Mouse (Mus musculus): Measurements from ENCODE around the gene Selenon. TPM values are rescaled to one million over a fixed set of nuclear protein-coding genes. Genes with fewer than 3 reads are reported as not detected.
A peak's percentile ranks its signal among the peaks of the same experiment; 100 is the strongest.

Gene Selenon
- total and polyA plus RNA-seq, 2 experiments: 0.74 to 2.4 TPM

GRCm38 (mm10) chr4:134575486-134575885 lies 23.5 kb upstream of the Selenon start:
- Histone ChIP-seq H3K36me3 (ENCODE audit: control insufficient read depth, insufficient read depth, low read length) (no peaks in the 10 kb centered on the region), H3K27me3 (ENCODE audit: control insufficient read depth, insufficient read depth, low read length) (no peaks in the 10 kb centered on the region), H3K4me3 (ENCODE audit: insufficient read depth, low read depth, low read length) (no peak overlapping the region), H3K27ac (replicated peaks; ENCODE audit: insufficient read depth, low read depth, low read length) (no peak overlapping the region), H3K79me2 (ENCODE audit: control insufficient read depth, insufficient read depth, low read length) (no peaks in the 10 kb centered on the region), H3K9ac (ENCODE audit: low read depth, low read length) (no peak overlapping the region), H3K4me1 (ENCODE audit: control insufficient read depth, insufficient read depth, low read length) (no peaks in the 10 kb centered on the region)
- 90% methylated on average over 11 of the region's 11 CpGs for WGBS
- no peak for DNase-seq (ENCODE audit: extremely low read depth, low read depth, low spot score)
- TF ChIP-seq CTCF (IDR thresholded peaks at IDR 0.05; ENCODE audit: low read depth, low read length) (no peak), POLR2A (IDR thresholded peaks at IDR 0.05; ENCODE audit: extremely low read depth, insufficient read depth, low read length) (no peak)

GRCm38 (mm10) chr4:134572449-134573300 lies 20.7 kb upstream of the Selenon start:
- WGBS: 80% methylated on average over 24 of the region's 24 CpGs
- Histone ChIP-seq H3K27me3 (ENCODE audit: control insufficient read depth, insufficient read depth, low read length) (no peaks in the 10 kb centered on the region), H3K9ac (ENCODE audit: low read depth, low read length) (no peak overlapping the region), H3K4me1 (ENCODE audit: control insufficient read depth, insufficient read depth, low read length) (no peaks in the 10 kb centered on the region), H3K79me2 (ENCODE audit: control insufficient read depth, insufficient read depth, low read length) (no peaks in the 10 kb centered on the region), H3K27ac (replicated peaks; ENCODE audit: insufficient read depth, low read depth, low read length) (no peak overlapping the region), H3K4me3 (ENCODE audit: insufficient read depth, low read depth, low read length) (no peak overlapping the region), H3K36me3 (ENCODE audit: control insufficient read depth, insufficient read depth, low read length) (no peaks in the 10 kb centered on the region)
- no peak for TF ChIP-seq POLR2A (IDR thresholded peaks at IDR 0.05; ENCODE audit: extremely low read depth, insufficient read depth, low read length)
- TF ChIP-seq CTCF (IDR thresholded peaks at IDR 0.05; ENCODE audit: low read depth, low read length): no peak
- no peak for DNase-seq (ENCODE audit: extremely low read depth, low read depth, low spot score)

- 88% methylated on average over 14 of the region's 14 CpGs for WGBS
Observed at GRCm38 (mm10) chr4:134570704-134571451, 18.9 kb upstream of the Selenon start.

GRCm38 (mm10) chr4:134569831-134570230 lies 17.9 kb upstream of the Selenon start:
- no peak overlapping the region for H3K27ac ChIP-seq (replicated peaks; ENCODE audit: insufficient read depth, low read depth, low read length)
- no peaks in the 10 kb centered on the region for H3K36me3 ChIP-seq (ENCODE audit: control insufficient read depth, insufficient read depth, low read length)
- WGBS: 92% methylated on average over 8 of the region's 8 CpGs
- DNase-seq (ENCODE audit: extremely low read depth, low read depth, low spot score): no peak
- H3K4me1 ChIP-seq (ENCODE audit: control insufficient read depth, insufficient read depth, low read length): no peaks in the 10 kb centered on the region
- H3K79me2 ChIP-seq (ENCODE audit: control insufficient read depth, insufficient read depth, low read length): no peaks in the 10 kb centered on the region
- no peak overlapping the region for H3K9ac ChIP-seq (ENCODE audit: low read depth, low read length)
- H3K4me3 ChIP-seq (ENCODE audit: insufficient read depth, low read depth, low read length): no peak overlapping the region
- no peaks in the 10 kb centered on the region for H3K27me3 ChIP-seq (ENCODE audit: control insufficient read depth, insufficient read depth, low read length)
- TF ChIP-seq CTCF (IDR thresholded peaks at IDR 0.05; ENCODE audit: low read depth, low read length): no peak
- TF ChIP-seq POLR2A (IDR thresholded peaks at IDR 0.05; ENCODE audit: extremely low read depth, insufficient read depth, low read length): no peak

More at GRCm38 (mm10) chr4:134570704-134571451, 18.9 kb upstream of the Selenon start:
- no peaks in the 10 kb centered on the region for H3K4me1 ChIP-seq (ENCODE audit: control insufficient read depth, insufficient read depth, low read length)
- no peak for DNase-seq (ENCODE audit: extremely low read depth, low read depth, low spot score)
- no peak overlapping the region for H3K9ac ChIP-seq (ENCODE audit: low read depth, low read length)
- TF ChIP-seq CTCF (IDR thresholded peaks at IDR 0.05; ENCODE audit: low read depth, low read length) (no peak), POLR2A (IDR thresholded peaks at IDR 0.05; ENCODE audit: extremely low read depth, insufficient read depth, low read length) (no peak)
- H3K4me3 ChIP-seq (ENCODE audit: insufficient read depth, low read depth, low read length): no peak overlapping the region
- no peaks in the 10 kb centered on the region for H3K36me3 ChIP-seq (ENCODE audit: control insufficient read depth, insufficient read depth, low read length)
- no peaks in the 10 kb centered on the region for H3K27me3 ChIP-seq (ENCODE audit: control insufficient read depth, insufficient read depth, low read length)
- no peaks in the 10 kb centered on the region for H3K79me2 ChIP-seq (ENCODE audit: control insufficient read depth, insufficient read depth, low read length)
- no peak overlapping the region for H3K27ac ChIP-seq (replicated peaks; ENCODE audit: insufficient read depth, low read depth, low read length)

GRCm38 (mm10) chr4:134569205-134569604 lies 17.2 kb upstream of the Selenon start:
- no peaks in the 10 kb centered on the region for H3K79me2 ChIP-seq (ENCODE audit: control insufficient read depth, insufficient read depth, low read length)
- DNase-seq (ENCODE audit: extremely low read depth, low read depth, low spot score): no peak
- no peak overlapping the region for H3K27ac ChIP-seq (replicated peaks; ENCODE audit: insufficient read depth, low read depth, low read length)
- H3K36me3 ChIP-seq (ENCODE audit: control insufficient read depth, insufficient read depth, low read length): no peaks in the 10 kb centered on the region
- TF ChIP-seq POLR2A (IDR thresholded peaks at IDR 0.05; ENCODE audit: extremely low read depth, insufficient read depth, low read length): no peak
- peak; percentile 58 for TF ChIP-seq CTCF (IDR thresholded peaks at IDR 0.05; ENCODE audit: low read depth, low read length)
- no peak overlapping the region for H3K9ac ChIP-seq (ENCODE audit: low read depth, low read length)
- WGBS: 88% methylated on average over 6 of the region's 6 CpGs
- no peaks in the 10 kb centered on the region for H3K27me3 ChIP-seq (ENCODE audit: control insufficient read depth, insufficient read depth, low read length)
- no peak overlapping the region for H3K4me3 ChIP-seq (ENCODE audit: insufficient read depth, low read depth, low read length)
- H3K4me1 ChIP-seq (ENCODE audit: control insufficient read depth, insufficient read depth, low read length): no peaks in the 10 kb centered on the region
